Mouse (Mus musculus): Measurements from ENCODE around the gene Sec14l4. TPM values are rescaled to one million over a fixed set of nuclear protein-coding genes. Genes with fewer than 3 reads are reported as not detected.
A peak's percentile ranks its signal among the peaks of the same experiment; 100 is the strongest.

Sec14l4 gene
- polyA plus RNA-seq, 1 experiment from 2014 or later = 1.4 TPM

GRCm38 (mm10) chr11:4031961-4032360 lies 699 bp downstream of the Sec14l4 start:
- H3K36me3 ChIP-seq = no peaks in the 10 kb centered on the region
- H3K4me2 ChIP-seq = peak overlapping the region; percentile 25; the same call in 1 of the 2 replicates
- no peak overlapping the region for H3K4me3 ChIP-seq (replicated peaks)
- ATAC-seq (ENCODE audit: insufficient read depth, low FRiP score, low read depth) = no peak
- H3K4me1 ChIP-seq = 0 out of 2 replicates have a peak, but pooled peaks cover 5% of the 10 kb centered on the region
- no peaks in the 10 kb centered on the region for H3K27me3 ChIP-seq (replicated peaks)
- H3K9ac ChIP-seq = no peak overlapping the region
- no peak overlapping the region for H3K27ac ChIP-seq
- no peaks in the 10 kb centered on the region for H3K9me3 ChIP-seq
- WGBS = 26% methylated on average over 12 of the region's 12 CpGs

GRCm38 (mm10) chr11:4033471-4033870 lies 2.2 kb downstream of the Sec14l4 start:
- no peak for ATAC-seq (ENCODE audit: insufficient read depth, low FRiP score, low read depth)
- no peaks in the 10 kb centered on the region for H3K27me3 ChIP-seq (replicated peaks)
- no peaks in the 10 kb centered on the region for H3K36me3 ChIP-seq
- WGBS = 70% methylated on average over 7 of the region's 7 CpGs
- 0 out of 2 replicates have a peak, but pooled peaks cover 5% of the 10 kb centered on the region for H3K4me1 ChIP-seq
- no peak overlapping the region for H3K9ac ChIP-seq
- H3K4me2 ChIP-seq = no peak overlapping the region
- no peak overlapping the region for H3K27ac ChIP-seq
- H3K9me3 ChIP-seq = no peaks in the 10 kb centered on the region
- no peak overlapping the region for H3K4me3 ChIP-seq (replicated peaks)

GRCm38 (mm10) chr11:4034169-4034568 lies 2.9 kb downstream of the Sec14l4 start:
- H3K4me2 ChIP-seq = no peak overlapping the region
- H3K27me3 ChIP-seq (replicated peaks) = no peaks in the 10 kb centered on the region
- WGBS = 79% methylated on average over 4 of the region's 4 CpGs
- H3K4me1 ChIP-seq = 0 out of 2 replicates have a peak, but pooled peaks cover 5% of the 10 kb centered on the region
- H3K9ac ChIP-seq = no peak overlapping the region
- H3K27ac ChIP-seq = no peak overlapping the region
- no peak for ATAC-seq (ENCODE audit: insufficient read depth, low FRiP score, low read depth)
- H3K9me3 ChIP-seq = no peaks in the 10 kb centered on the region
- H3K36me3 ChIP-seq = no peaks in the 10 kb centered on the region
- H3K4me3 ChIP-seq (replicated peaks) = no peak overlapping the region

- Histone ChIP-seq H3K27ac (no peak overlapping the region), H3K36me3 (no peaks in the 10 kb centered on the region), H3K9ac (no peak overlapping the region), H3K9me3 (no peaks in the 10 kb centered on the region), H3K27me3 (replicated peaks) (no peaks in the 10 kb centered on the region), H3K4me2 (no peak overlapping the region), H3K4me3 (replicated peaks) (no peak overlapping the region), H3K4me1 (0 out of 2 replicates have a peak, but pooled peaks cover 5% of the 10 kb centered on the region)
- ATAC-seq (ENCODE audit: insufficient read depth, low FRiP score, low read depth) = peak; percentile 39; the same call in 1 of the 2 replicates
- 58% methylated on average over 18 of the region's 18 CpGs for WGBS
Measured at GRCm38 (mm10) chr11:4035116-4035892, 4.0 kb downstream of the Sec14l4 start.

- Histone ChIP-seq H3K36me3 (no peaks in the 10 kb centered on the region), H3K9me3 (no peaks in the 10 kb centered on the region), H3K4me1 (0 out of 2 replicates have a peak, but pooled peaks cover 5% of the 10 kb centered on the region), H3K9ac (no peak overlapping the region), H3K27ac (no peak overlapping the region), H3K4me2 (no peak overlapping the region), H3K4me3 (replicated peaks) (no peak overlapping the region), H3K27me3 (replicated peaks) (no peaks in the 10 kb centered on the region)
- ATAC-seq (ENCODE audit: insufficient read depth, low FRiP score, low read depth) = no peak
- 79% methylated on average over 6 of the region's 6 CpGs for WGBS
Measured at GRCm38 (mm10) chr11:4035916-4036315, 4.7 kb downstream of the Sec14l4 start.

- WGBS = 70% methylated on average over 9 of the region's 9 CpGs
- Histone ChIP-seq H3K4me2 (no peak overlapping the region), H3K9ac (no peak overlapping the region), H3K4me3 (replicated peaks) (no peak overlapping the region), H3K9me3 (no peaks in the 10 kb centered on the region), H3K27me3 (replicated peaks) (no peaks in the 10 kb centered on the region), H3K36me3 (no peaks in the 10 kb centered on the region), H3K4me1 (0 out of 2 replicates have a peak, but pooled peaks cover 5% of the 10 kb centered on the region), H3K27ac (no peak overlapping the region)
- no peak for ATAC-seq (ENCODE audit: insufficient read depth, low FRiP score, low read depth)
Measured at GRCm38 (mm10) chr11:4036365-4037084, 5.3 kb downstream of the Sec14l4 start.

- H3K4me1 ChIP-seq = no peaks in the 10 kb centered on the region
- no peaks in the 10 kb centered on the region for H3K27me3 ChIP-seq (replicated peaks)
- ATAC-seq (ENCODE audit: insufficient read depth, low FRiP score, low read depth) = no peak
- H3K36me3 ChIP-seq = no peaks in the 10 kb centered on the region
- no peak overlapping the region for H3K4me3 ChIP-seq (replicated peaks)
- WGBS = 92% methylated on average over 4 of the region's 4 CpGs
- H3K9me3 ChIP-seq = no peaks in the 10 kb centered on the region
- H3K27ac ChIP-seq = no peak overlapping the region
- H3K9ac ChIP-seq = no peak overlapping the region
- H3K4me2 ChIP-seq = no peak overlapping the region
Measured at GRCm38 (mm10) chr11:4039951-4040350, 8.7 kb downstream of the Sec14l4 start.

GRCm38 (mm10) chr11:4041123-4041625 lies 9.9 kb downstream of the Sec14l4 start:
- Histone ChIP-seq H3K4me2 (no peak overlapping the region), H3K36me3 (no peaks in the 10 kb centered on the region), H3K4me1 (no peaks in the 10 kb centered on the region), H3K9me3 (no peaks in the 10 kb centered on the region), H3K4me3 (replicated peaks) (no peak overlapping the region), H3K27me3 (replicated peaks) (no peaks in the 10 kb centered on the region), H3K9ac (no peak overlapping the region), H3K27ac (no peak overlapping the region)
- no peak for ATAC-seq (ENCODE audit: insufficient read depth, low FRiP score, low read depth)
- WGBS = 74% methylated on average over 6 of the region's 6 CpGs

- no peak overlapping the region for H3K4me2 ChIP-seq
- no peaks in the 10 kb centered on the region for H3K27me3 ChIP-seq (replicated peaks)
- no peaks in the 10 kb centered on the region for H3K4me1 ChIP-seq
- H3K4me3 ChIP-seq (replicated peaks) = no peak overlapping the region
- WGBS = 87% methylated on average over 7 of the region's 7 CpGs
- no peaks in the 10 kb centered on the region for H3K9me3 ChIP-seq
- no peak overlapping the region for H3K27ac ChIP-seq
- H3K36me3 ChIP-seq = no peaks in the 10 kb centered on the region
- H3K9ac ChIP-seq = no peak overlapping the region
- no peak for ATAC-seq (ENCODE audit: insufficient read depth, low FRiP score, low read depth)
Measured at GRCm38 (mm10) chr11:4043081-4043480, 11.8 kb downstream of the Sec14l4 start.

GRCm38 (mm10) chr11:4046526-4046925 lies 15.3 kb downstream of the Sec14l4 start:
- Histone ChIP-seq H3K27ac (no peak overlapping the region), H3K9ac (no peak overlapping the region), H3K9me3 (no peaks in the 10 kb centered on the region), H3K4me1 (no peaks in the 10 kb centered on the region), H3K36me3 (no peaks in the 10 kb centered on the region), H3K4me2 (no peak overlapping the region), H3K27me3 (replicated peaks) (no peaks in the 10 kb centered on the region), H3K4me3 (replicated peaks) (no peak overlapping the region)
- ATAC-seq (ENCODE audit: insufficient read depth, low FRiP score, low read depth) = no peak
- WGBS = 42% methylated on average over 5 of the region's 5 CpGs

- H3K4me2 ChIP-seq = no peak overlapping the region
- no peak for ATAC-seq (ENCODE audit: insufficient read depth, low FRiP score, low read depth)
- H3K36me3 ChIP-seq = no peaks in the 10 kb centered on the region
- H3K9ac ChIP-seq = no peak overlapping the region
- H3K4me1 ChIP-seq = no peaks in the 10 kb centered on the region
- H3K9me3 ChIP-seq = no peaks in the 10 kb centered on the region
- no peak overlapping the region for H3K4me3 ChIP-seq (replicated peaks)
- WGBS = 82% methylated on average over 2 of the region's 2 CpGs
- H3K27ac ChIP-seq = no peak overlapping the region
- no peaks in the 10 kb centered on the region for H3K27me3 ChIP-seq (replicated peaks)
Measured at GRCm38 (mm10) chr11:4047766-4048165, 16.5 kb downstream of the Sec14l4 start.

- no peaks in the 10 kb centered on the region for H3K9me3 ChIP-seq
- no peaks in the 10 kb centered on the region for H3K27me3 ChIP-seq (replicated peaks)
- 87% methylated on average over 6 of the region's 6 CpGs for WGBS
- no peaks in the 10 kb centered on the region for H3K36me3 ChIP-seq
- no peaks in the 10 kb centered on the region for H3K4me1 ChIP-seq
- no peak overlapping the region for H3K27ac ChIP-seq
- no peak overlapping the region for H3K4me3 ChIP-seq (replicated peaks)
- H3K9ac ChIP-seq = no peak overlapping the region
- no peak for ATAC-seq (ENCODE audit: insufficient read depth, low FRiP score, low read depth)
- no peak overlapping the region for H3K4me2 ChIP-seq
Measured at GRCm38 (mm10) chr11:4048438-4048837, 17.2 kb downstream of the Sec14l4 start.
